Mouse (Mus musculus) layer of hippocampus, adult 9-10 months (tissue): ENCODE results near the gene Gm12794.
"Not testable (repeated sequence)": the region's sequence is repeated elsewhere in the genome, so short reads cannot be mapped to it uniquely, and the experiment has no call there.

Experiments used
- DNase-seq: peaks from one replicate; pipeline ENCODE4 v3.0.0; 2022; ENCODE audit warnings: low spot score

Gm12794 gene

DNA sequence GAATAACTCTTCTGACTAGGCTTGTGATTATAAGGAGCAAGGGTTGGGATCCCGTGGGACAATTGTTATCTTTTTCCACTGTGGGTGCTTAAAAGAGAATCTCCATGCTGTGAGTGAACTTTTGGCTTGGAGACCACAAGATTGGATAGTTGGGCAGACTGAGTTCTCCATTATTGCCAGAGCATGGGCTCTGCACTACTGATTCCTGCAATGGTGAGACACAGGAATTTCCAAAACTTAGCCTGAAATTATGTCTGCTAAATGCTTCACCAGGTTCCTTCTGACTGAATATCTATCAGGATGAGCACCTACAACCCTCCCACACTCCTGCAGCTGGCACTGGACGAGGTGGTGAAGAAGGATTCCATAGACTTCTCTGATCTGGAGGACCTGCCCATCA lies at the start of gene Gm12794:
Gm12794 (plus strand) TSS at position 301 of the 400 bp plus-strand sequence.
- DNase-seq = not testable (repeated sequence)

DNA sequence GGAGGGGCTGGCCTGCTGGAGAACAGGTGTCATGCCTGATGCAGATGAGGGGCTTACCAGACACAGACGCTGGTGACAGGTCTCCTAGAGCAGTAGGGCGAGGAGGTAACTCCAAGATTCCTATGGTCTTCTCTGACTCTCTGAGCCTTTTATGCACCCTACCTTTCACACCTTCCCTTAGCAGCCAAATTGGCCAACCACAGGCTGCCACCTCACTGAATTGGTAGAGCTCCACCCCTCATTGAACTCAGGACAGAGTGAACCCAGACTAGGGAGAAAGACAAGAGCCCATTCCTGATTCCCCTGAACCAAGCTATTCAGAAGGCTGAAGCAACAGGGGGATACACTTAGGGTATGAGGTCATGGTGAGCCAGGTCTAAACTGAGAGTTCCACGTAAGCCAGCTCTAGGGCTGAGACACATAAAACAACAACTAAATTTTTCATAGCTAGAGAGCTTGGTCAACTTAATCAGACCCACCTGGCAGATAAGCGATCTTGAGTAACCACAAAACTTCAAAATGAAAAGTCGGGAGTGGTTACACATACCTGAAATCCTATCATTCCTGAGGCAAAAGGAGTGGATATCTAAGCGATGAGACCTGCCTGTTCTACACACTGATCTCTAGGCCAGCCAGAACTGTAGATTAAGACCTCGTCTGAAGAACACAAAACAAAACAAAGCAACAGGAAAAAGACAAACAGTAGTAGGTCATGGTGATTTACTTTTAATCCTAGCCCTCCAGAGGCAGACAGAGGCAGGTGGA lies 46.4 kb upstream of the Gm12794 start, which contains the start of gene C130073F10Rik:
C130073F10Rik (minus strand) TSS at position 134 of the 765 bp plus-strand sequence.
- no peak for DNase-seq

DNA sequence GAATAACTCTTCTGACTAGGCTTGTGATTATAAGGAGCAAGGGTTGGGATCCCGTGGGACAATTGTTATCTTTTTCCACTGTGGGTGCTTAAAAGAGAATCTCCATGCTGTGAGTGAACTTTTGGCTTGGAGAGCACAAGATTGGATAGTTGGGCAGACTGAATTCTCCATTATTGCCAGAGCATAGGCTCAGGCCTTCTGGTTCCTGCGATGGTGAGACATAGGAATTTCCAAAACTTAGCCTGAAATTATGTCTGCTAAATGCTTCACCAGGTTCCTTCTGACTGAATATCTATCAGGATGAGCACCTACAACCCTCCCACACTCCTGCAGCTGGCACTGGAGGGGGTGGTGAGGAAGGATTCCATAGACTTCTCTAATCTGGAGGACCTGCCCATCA lies 31.4 kb upstream of the Gm12794 start, which contains the start of gene Gm12800:
Gm12800 (plus strand) TSS at position 301 of the 400 bp plus-strand sequence.
- not testable (repeated sequence) for DNase-seq

DNA sequence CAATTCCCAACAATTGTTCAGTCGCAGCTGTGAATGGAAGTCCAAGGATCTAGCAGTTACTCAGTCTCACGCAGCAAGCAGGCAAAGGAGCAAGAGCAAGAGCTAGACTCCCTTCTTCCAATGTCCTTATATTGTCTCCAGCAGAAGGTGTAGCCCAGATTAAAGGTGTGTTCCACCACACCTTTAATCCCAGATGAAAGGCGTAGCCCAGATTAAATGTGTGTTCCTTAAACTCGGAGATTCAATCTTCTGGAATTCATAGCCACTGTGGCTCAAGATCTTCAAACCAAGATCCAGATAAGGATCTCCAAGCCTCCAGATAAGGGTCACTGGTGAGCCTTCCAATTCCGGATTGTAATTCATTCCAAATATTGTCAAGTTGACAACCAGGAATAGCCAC lies 40.7 kb downstream of the Gm12794 start, which contains the start of gene Gm12790:
Gm12790 (minus strand) TSS at position 101 of the 400 bp plus-strand sequence.
- not testable (repeated sequence) for DNase-seq

DNA sequence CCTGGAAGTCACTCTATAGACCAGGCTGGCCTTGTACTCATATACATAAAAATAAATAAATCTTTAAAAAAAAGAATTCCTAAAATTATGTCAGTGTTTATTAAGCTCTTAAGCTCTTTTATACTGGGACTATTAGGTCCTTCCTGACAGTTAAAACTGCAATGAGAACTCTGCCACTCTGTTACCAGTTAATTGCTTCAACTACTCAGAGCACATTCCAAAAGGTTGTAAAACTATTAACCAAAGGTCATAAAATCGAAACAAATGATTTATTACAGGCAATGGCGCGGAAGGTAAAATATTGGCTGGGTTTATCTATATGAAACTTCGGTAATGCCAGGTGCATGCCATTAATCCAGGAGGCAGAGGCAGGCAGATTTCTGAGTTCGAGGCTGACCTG lies 45.5 kb downstream of the Gm12794 start:
- DNase-seq = no peak

DNA sequence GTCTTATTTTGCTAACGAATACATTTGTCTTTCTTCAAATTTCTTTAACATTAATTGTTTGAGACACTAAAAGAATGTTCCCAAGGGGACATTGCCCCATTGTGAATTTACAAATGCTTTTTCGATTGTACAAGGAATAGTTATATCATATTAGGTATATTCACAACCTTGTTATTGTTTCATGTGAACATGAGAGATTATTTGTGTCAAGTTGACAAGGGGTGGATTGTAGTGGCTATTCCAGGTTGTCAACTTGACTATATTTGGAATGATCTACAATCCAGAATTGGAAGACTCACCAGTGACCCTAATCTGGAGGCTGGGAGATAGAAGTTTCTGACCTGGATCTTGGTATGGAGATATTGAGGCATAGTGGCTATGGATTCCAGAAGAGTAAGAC lies 46.1 kb downstream of the Gm12794 start, which contains the start of gene Gm12789:
Gm12789 (plus strand) TSS at position 301 of the 400 bp plus-strand sequence.
- not testable (repeated sequence) for DNase-seq
